Mouse (Mus musculus) ES-E14 (cell line): Measurements from ENCODE around the gene Uckl1. TPM values are rescaled to one million over a fixed set of nuclear protein-coding genes. Genes with fewer than 3 reads are reported as not detected.

Source experiments
- DNase-seq: peaks from one replicate; pipeline ENCODE4 v3.0.0-alpha.2; 2013; ENCODE audit warnings: low read depth, low spot score
- H3K27ac ChIP-seq: 2 replicates; pipeline ENCODE4 v1.5.1; 2012; ENCODE audit warnings: low read depth, mild to moderate bottlenecking, low read length, moderate library complexity, mixed read lengths; ENCODE audit not compliant: poor library complexity, insufficient read depth, severe bottlenecking
- H3K36me3 ChIP-seq: 2 replicates; pipeline ENCODE4 v1.6.1; 2012; ENCODE audit warnings: mild to moderate bottlenecking, low read length, moderate library complexity, mixed read lengths; ENCODE audit not compliant: control insufficient read depth, poor library complexity, insufficient read depth, severe bottlenecking
- H3K4me1 ChIP-seq, 2 experiments: fragments of 150-350 bp in 1 of 2; sonication (generic) in 1 of 2; 2 replicates each; pipeline ENCODE4 v1.6.1; 2012; ENCODE audit warnings: low read length in 2 of 2, mild to moderate bottlenecking in 1 of 2, mixed read lengths in 1 of 2; ENCODE audit not compliant: control insufficient read depth in 2 of 2, insufficient read depth in 2 of 2, poor library complexity in 1 of 2
- H3K4me3 ChIP-seq, 2 experiments: fragments of 150-350 bp in 1 of 2; sonication (generic) in 1 of 2; 2 replicates each; pipeline ENCODE4 v1.5.1; 2012; ENCODE audit warnings: low read length in 2 of 2, low read depth in 1 of 2, mild to moderate bottlenecking in 1 of 2, mixed read lengths in 1 of 2; ENCODE audit not compliant: insufficient read depth in 1 of 2, poor library complexity in 1 of 2, severe bottlenecking in 1 of 2
- H3K9ac ChIP-seq: 2 replicates; pipeline ENCODE4 v1.6.1; 2012; ENCODE audit warnings: low read depth, mild to moderate bottlenecking, low read length, mixed read lengths; ENCODE audit not compliant: poor library complexity, insufficient read depth, severe bottlenecking
- H3K9me3 ChIP-seq: fragments of 150-350 bp; sonication (generic); 2 replicates; pipeline ENCODE4 v1.6.1; 2012; ENCODE audit warnings: low read depth, mild to moderate bottlenecking, low read length; ENCODE audit not compliant: control insufficient read depth, insufficient read depth
- CHD2 ChIP-seq: IDR thresholded peaks from 2 replicates; pipeline ENCODE4 v1.6.1; 2014; ENCODE audit warnings: mild to moderate bottlenecking, low read depth, low read length, inconsistent platforms
- HCFC1 ChIP-seq: IDR thresholded peaks from 2 replicates; pipeline ENCODE4 v1.6.1; 2012; ENCODE audit warnings: low read length, inconsistent platforms, borderline replicate concordance; ENCODE audit not compliant: insufficient read depth
- MAFK ChIP-seq: IDR thresholded peaks from 2 replicates; pipeline ENCODE4 v1.6.1; 2014; ENCODE audit warnings: mild to moderate bottlenecking, low read depth, low read length, inconsistent platforms; ENCODE audit not compliant: insufficient read depth
- ZC3H11A ChIP-seq: IDR thresholded peaks from 2 replicates; pipeline ENCODE4 v1.6.1; 2012; ENCODE audit warnings: low read depth, mild to moderate bottlenecking, inconsistent platforms, low read length, borderline replicate concordance
- ZNF384 ChIP-seq: IDR thresholded peaks from 2 replicates; pipeline ENCODE4 v1.6.1; 2012; ENCODE audit warnings: low read depth, low read length, inconsistent platforms
- in situ Hi-C, 2 experiments: fragments of 600-800 bp; cut with MboI; formaldehyde crosslinking; loops; one replicate each; pipeline ENCODE4 v1.15.1; 2025; ENCODE audit warnings: low sequenced_read_pairs in 2 of 2, inconsistent platforms in 1 of 2; ENCODE audit not compliant: unreplicated experiment in 2 of 2
- total RNA-seq: library from RNA; depleted of rRNA; stranded (reverse); fragments of 300-350 nt; gene quantifications from 2 replicates; pipeline ENCODE4 v1.2.3, GENCODE M21; 2012

Gene Uckl1
- total RNA-seq, 1 experiment, result 24.0 TPM

- no peak for DNase-seq
- no peak for TF ChIP-seq ZC3H11A
- TF ChIP-seq MAFK, result no peak
- no peak for TF ChIP-seq CHD2
- no peak for TF ChIP-seq ZNF384
- TF ChIP-seq HCFC1, result no peak
Measured at GRCm38 (mm10) chr2:181598454-181599351, 14.0 kb upstream of the Uckl1 start, which contains the start of gene Samd10. Gene Samd10, minus strand, starts transcription at chr2:181599212.

GRCm38 (mm10) chr2:181597378-181598061 lies 12.8 kb upstream of the Uckl1 start:
- H3K36me3 ChIP-seq, result no peaks in the 10 kb centered on the region
- TF ChIP-seq HCFC1, result no peak
- peak; percentile 95 for TF ChIP-seq ZNF384
- no peak for TF ChIP-seq ZC3H11A
- no peak for TF ChIP-seq CHD2
- TF ChIP-seq MAFK, result no peak
- no peak overlapping the region for H3K4me3 ChIP-seq
- H3K9me3 ChIP-seq, result no peaks in the 10 kb centered on the region
- no peak overlapping the region for H3K9ac ChIP-seq
- in situ Hi-C loops, result no loop called here
- no peak overlapping the region for H3K27ac ChIP-seq
- H3K4me1 ChIP-seq, result peaks cover 4 to 6% of the 10 kb centered on the region in 2 experiments; a peak in 2 of 4 replicates
- no peak for DNase-seq

More at GRCm38 (mm10) chr2:181598454-181599351, 14.0 kb upstream of the Uckl1 start, which contains the start of gene Samd10:
- in situ Hi-C loops, result no loop called here
- H3K36me3 ChIP-seq, result no peaks in the 10 kb centered on the region
- H3K9me3 ChIP-seq, result no peaks in the 10 kb centered on the region
- H3K4me1 ChIP-seq, result peaks cover 4 to 6% of the 10 kb centered on the region in 2 experiments; a peak in 2 of 4 replicates
- H3K4me3 ChIP-seq, result peak within 1 kb of the TSS; percentile 90 to 91
- peak within 1 kb of the TSS; percentile 83 for H3K9ac ChIP-seq
- H3K27ac ChIP-seq, result no peak within 1 kb of the TSS

- H3K4me1 ChIP-seq, result peaks cover 4 to 8% of the 10 kb centered on the region in 2 experiments; a peak in 2 of 4 replicates
Measured at GRCm38 (mm10) chr2:181596221-181596960, 11.7 kb upstream of the Uckl1 start.

GRCm38 (mm10) chr2:181594946-181595696 lies 10.4 kb upstream of the Uckl1 start:
- in situ Hi-C loops, result no loop called here
- peaks cover 5% of the 10 kb centered on the region; the same call in 1 of the 2 replicates for H3K36me3 ChIP-seq
- no peaks in the 10 kb centered on the region for H3K9me3 ChIP-seq
- no peak for DNase-seq
- H3K27ac ChIP-seq, result no peak overlapping the region
- no peak overlapping the region for H3K9ac ChIP-seq
- H3K4me1 ChIP-seq, result peaks cover 5 to 10% of the 10 kb centered on the region in 2 experiments; a peak in 1 of 4 replicates
- H3K4me3 ChIP-seq, result no peak overlapping the region
- TF ChIP-seq ZNF384, result peak; percentile 39
- 0 out of 2 replicates have a peak, but pooled peaks have one; percentile 3 for TF ChIP-seq ZC3H11A
- no peak for TF ChIP-seq MAFK

More at GRCm38 (mm10) chr2:181596221-181596960, 11.7 kb upstream of the Uckl1 start:
- in situ Hi-C loops, result no loop called here
- Histone ChIP-seq H3K27ac (no peak overlapping the region), H3K36me3 (no peaks in the 10 kb centered on the region), H3K9ac (no peak overlapping the region), H3K9me3 (no peaks in the 10 kb centered on the region), H3K4me3 (no peak overlapping the region)
- TF ChIP-seq MAFK, result no peak
- no peak for TF ChIP-seq CHD2
- TF ChIP-seq HCFC1, result no peak
- TF ChIP-seq ZC3H11A, result no peak
- TF ChIP-seq ZNF384, result no peak
- DNase-seq, result no peak
